Mouse (Mus musculus) yolk sac, embryonic 10.5 days (tissue): ENCODE results near the gene Gm44805.

Experiments
- DNase-seq: peaks from one replicate; pipeline ENCODE4 v3.0.0-alpha.2; 2017; ENCODE audit warnings: low spot score

The Gm44805 gene

GRCm38 (mm10) chr7:19628536-19629360 is 52.5 kb downstream of the Gm44805 start:
- DNase-seq, result peak; percentile 99

- no peak for DNase-seq
Observed at GRCm38 (mm10) chr7:19628192-19628535, 53.1 kb downstream of the Gm44805 start.

- no peak for DNase-seq
Observed at GRCm38 (mm10) chr7:19627721-19628120, 53.5 kb downstream of the Gm44805 start.

- DNase-seq, result no peak
Observed at GRCm38 (mm10) chr7:19623433-19623832, 57.8 kb downstream of the Gm44805 start.

GRCm38 (mm10) chr7:19622241-19622640 is 59.0 kb downstream of the Gm44805 start:
- no peak for DNase-seq
